Mouse (Mus musculus) hindbrain, embryonic 14.5 days (tissue): ENCODE data around the gene Ush1g. TPM values are rescaled to one million over a fixed set of nuclear protein-coding genes. Genes with fewer than 3 reads are reported as not detected.

Experiments
- ATAC-seq: fragments of 200-750 bp; cut with Nextera tagmentation; 2 replicates; pipeline ENCODE4 v1.8.0; 2017; ENCODE audit warnings: moderate number of reproducible peaks, mild to moderate bottlenecking, moderate TSS enrichment, moderate library complexity; ENCODE audit not compliant: low FRiP score
- DNase-seq: peaks from one replicate; pipeline ENCODE4 v3.0.0-alpha.2; 2015; ENCODE audit warnings: low spot score
- H3K27ac ChIP-seq: fragments of 300-500 bp; sonication (generic); 2 replicates; pipeline ENCODE4 v1.5.1; 2014; ENCODE audit warnings: mild to moderate bottlenecking, moderate library complexity
- H3K27me3 ChIP-seq: fragments of 300-500 bp; sonication (generic); 2 replicates; pipeline ENCODE4 v1.6.1; 2014; ENCODE audit warnings: mild to moderate bottlenecking, low read length, mixed read lengths; ENCODE audit not compliant: control insufficient read depth, insufficient read depth
- H3K36me3 ChIP-seq: fragments of 300-500 bp; sonication (generic); replicated peaks from 2 replicates; pipeline ENCODE4 v1.6.1; 2014; ENCODE audit not compliant: control insufficient read depth, insufficient read depth
- H3K4me1 ChIP-seq: fragments of 300-500 bp; sonication (generic); replicated peaks from 2 replicates; pipeline ENCODE4 v1.6.1; 2014; ENCODE audit warnings: antibody characterized with exemption, low read length, mixed read lengths; ENCODE audit not compliant: control insufficient read depth, insufficient read depth
- H3K4me2 ChIP-seq: fragments of 300-500 bp; sonication (generic); replicated peaks from 2 replicates; pipeline ENCODE4 v1.6.1; 2014; ENCODE audit warnings: mild to moderate bottlenecking, moderate library complexity
- H3K4me3 ChIP-seq: fragments of 300-500 bp; sonication (generic); replicated peaks from 2 replicates; pipeline ENCODE4 v1.5.1; 2014; ENCODE audit warnings: mild to moderate bottlenecking, low read length
- H3K9ac ChIP-seq: fragments of 300-500 bp; sonication (generic); 2 replicates; pipeline ENCODE4 v1.6.1; 2014
- H3K9me3 ChIP-seq: fragments of 300-500 bp; sonication (generic); 2 replicates; pipeline ENCODE4 v1.6.1; 2016; ENCODE audit warnings: low read length; ENCODE audit not compliant: control insufficient read depth
- whole genome bisulfite sequencing: fragments of 180-500 bp; shearing (Covaris S2); extraction: QIAGEN DNeasy Blood & Tissue Kit; methylation state at CpG from one replicate; pipeline ENCODE4 v1.1.7; 2014; 5-methylcytosine and 5-hydroxymethylcytosine counted together
- polyA plus RNA-seq: library from polyadenylated mRNA; unstranded; fragments of >200 nt; fragmentation: Nextera tagmentation; extraction: Ambion mirVana; gene quantifications from 2 replicates; pipeline ENCODE4 v1.2.1, GENCODE M21; 2014

The Ush1g gene
- polyA plus RNA-seq, 1 experiment from 2014 or later, result 0.15 TPM

DNA sequence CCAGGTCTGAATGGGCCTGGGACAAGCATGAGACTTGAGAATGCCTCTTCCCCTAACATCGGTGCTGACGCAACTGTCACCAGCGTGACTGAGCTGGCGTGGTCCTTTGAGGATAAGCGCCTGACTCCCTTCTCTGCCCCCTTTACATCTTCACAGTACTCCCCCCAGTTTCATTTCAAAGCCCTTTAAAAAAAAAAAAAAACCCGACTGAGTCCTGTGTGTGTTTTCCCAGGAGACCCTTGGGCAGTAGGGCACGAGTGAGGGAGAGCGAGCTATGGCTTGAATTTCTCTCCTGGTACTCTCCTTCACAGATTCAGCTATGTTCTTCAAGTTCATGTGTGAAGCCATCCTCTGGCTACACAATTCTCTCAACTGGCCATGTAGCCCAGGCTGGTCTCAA lies 23.7 kb downstream of the Ush1g start:
- Histone ChIP-seq H3K4me3 (no peak overlapping the region), H3K9ac (no peak overlapping the region), H3K4me1 (peaks cover 6% of the 10 kb centered on the region), H3K9me3 (0 out of 2 replicates have a peak, but pooled peaks cover 2% of the 10 kb centered on the region), H3K4me2 (peak overlapping the region; percentile 86), H3K36me3 (no peaks in the 10 kb centered on the region), H3K27ac (no peak overlapping the region), H3K27me3 (peaks cover 11% of the 10 kb centered on the region; the same call in 1 of the 2 replicates)
- no peak for ATAC-seq
- WGBS, result 66% methylated on average over 8 of the region's 8 CpGs
- DNase-seq, result no peak

DNA sequence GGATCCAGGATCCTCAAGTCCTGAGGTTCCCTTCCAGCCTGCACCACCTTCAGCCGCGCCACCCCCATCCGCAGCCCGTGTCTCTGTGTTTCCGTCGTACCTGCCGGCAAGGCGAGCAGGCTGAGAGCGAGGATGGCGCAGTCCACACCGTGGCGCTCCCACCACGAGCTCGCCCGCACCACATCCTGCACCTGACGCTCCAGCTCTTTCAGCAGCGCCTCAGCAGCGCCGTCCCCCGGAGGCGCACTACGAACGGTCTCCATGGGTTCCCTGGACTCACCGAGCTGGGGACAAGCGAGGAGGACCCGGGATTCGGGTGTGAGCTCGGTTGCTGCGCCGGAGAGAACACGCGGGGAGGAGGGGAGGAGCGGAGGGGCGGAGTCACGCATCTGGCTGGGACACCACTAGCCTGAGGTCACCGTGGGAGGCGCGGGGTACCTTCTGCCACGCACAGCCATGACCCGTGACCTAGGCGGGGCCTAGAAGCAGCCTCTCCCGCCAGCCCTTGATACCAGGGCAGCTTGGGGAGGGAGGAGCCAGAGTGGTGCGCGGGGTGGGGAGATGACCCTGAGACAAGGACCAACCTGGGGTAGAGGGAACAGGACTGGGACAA lies 24.5 kb downstream of the Ush1g start, which contains the start of gene Fads6:
Gene Fads6, minus strand, starts transcription at position 450 of the 613 bp plus-strand sequence.
- peak within 1 kb of the TSS; percentile 49 for H3K4me3 ChIP-seq
- H3K27ac ChIP-seq, result peak within 1 kb of the TSS; percentile 53; the same call in 1 of the 2 replicates
- peaks cover 6% of the 10 kb centered on the region for H3K4me1 ChIP-seq
- no peaks in the 10 kb centered on the region for H3K36me3 ChIP-seq
- ATAC-seq, result peak; percentile 80
- peak within 1 kb of the TSS; percentile 77 for H3K9ac ChIP-seq
- H3K4me2 ChIP-seq, result peak within 1 kb of the TSS; percentile 86
- WGBS, result 2% methylated on average over 44 of the region's 44 CpGs
- peaks cover 11% of the 10 kb centered on the region; the same call in 1 of the 2 replicates for H3K27me3 ChIP-seq
- H3K9me3 ChIP-seq, result 0 out of 2 replicates have a peak, but pooled peaks cover 2% of the 10 kb centered on the region
- peak; percentile 73 for DNase-seq

DNA sequence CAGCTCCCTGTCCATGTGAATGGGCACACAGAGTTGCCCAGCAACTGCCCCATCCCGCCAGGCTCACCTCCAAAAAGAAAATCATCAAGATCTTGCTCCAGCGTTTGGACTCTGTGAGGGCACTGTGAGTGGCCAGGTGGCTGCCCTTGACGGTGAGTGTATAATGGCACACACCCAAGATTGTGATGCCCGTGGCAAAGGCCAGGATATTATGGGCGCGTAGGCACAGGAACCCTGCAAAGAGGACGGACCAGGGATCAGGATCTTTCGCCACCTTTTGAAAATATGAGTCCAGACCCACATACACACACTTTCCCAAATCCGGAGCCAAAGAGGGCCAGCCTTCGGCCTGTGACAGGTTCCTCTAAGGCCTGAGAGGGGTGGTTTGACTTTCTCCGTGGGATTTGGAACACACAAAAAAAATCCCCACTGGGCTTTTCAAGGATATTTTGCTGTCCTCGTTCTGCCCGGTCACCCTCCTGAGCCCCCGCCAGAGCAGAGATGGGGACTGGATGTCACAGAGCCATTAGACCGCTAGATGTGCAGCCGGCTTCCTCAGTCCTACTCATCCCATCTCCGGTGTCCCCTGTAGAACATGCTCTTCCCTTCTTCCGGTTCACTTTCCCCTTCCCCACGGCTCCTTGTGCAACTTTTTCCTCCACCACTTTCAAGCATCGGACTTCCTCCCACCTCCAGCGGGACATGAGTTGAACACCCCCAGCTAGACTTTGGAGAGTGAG lies 25.2 kb downstream of the Ush1g start:
- Histone ChIP-seq H3K9me3 (0 out of 2 replicates have a peak, but pooled peaks cover 2% of the 10 kb centered on the region), H3K4me2 (peak overlapping the region; percentile 86), H3K27me3 (peaks cover 11% of the 10 kb centered on the region; the same call in 1 of the 2 replicates), H3K9ac (peak overlapping the region; percentile 77), H3K27ac (no peak overlapping the region), H3K36me3 (no peaks in the 10 kb centered on the region), H3K4me1 (peaks cover 6% of the 10 kb centered on the region), H3K4me3 (peak overlapping the region; percentile 49)
- ATAC-seq (no peak), DNase-seq (no peak)
- WGBS, result 54% methylated on average over 21 of the region's 21 CpGs

DNA sequence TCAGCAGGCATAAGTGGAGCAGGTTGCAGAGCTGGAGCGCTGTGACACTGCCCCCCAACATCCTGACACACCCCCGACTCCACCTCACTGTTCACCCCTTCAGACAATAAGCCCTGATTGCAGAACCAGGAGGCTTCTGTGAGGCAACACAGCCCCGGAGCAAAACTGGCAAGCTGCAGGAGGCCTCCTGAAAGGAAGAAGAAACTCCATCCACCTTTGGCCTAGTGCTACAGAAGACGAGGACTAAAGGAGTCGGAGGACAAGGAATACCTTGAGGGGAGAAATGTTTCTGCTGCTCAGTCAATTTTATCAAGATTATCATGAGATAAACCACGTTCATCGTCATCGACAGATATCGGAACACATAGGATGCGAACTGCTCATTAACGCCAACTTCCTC lies 25.9 kb downstream of the Ush1g start:
- DNase-seq, result no peak
- no peak overlapping the region for H3K9ac ChIP-seq
- peak overlapping the region; percentile 86; the same call in 1 of the 2 replicates for H3K4me2 ChIP-seq
- H3K4me3 ChIP-seq, result no peak overlapping the region
- H3K27me3 ChIP-seq, result peaks cover 11% of the 10 kb centered on the region; the same call in 1 of the 2 replicates
- H3K27ac ChIP-seq, result no peak overlapping the region
- H3K36me3 ChIP-seq, result no peaks in the 10 kb centered on the region
- WGBS, result 91% methylated on average over 11 of the region's 11 CpGs
- 0 out of 2 replicates have a peak, but pooled peaks cover 2% of the 10 kb centered on the region for H3K9me3 ChIP-seq
- no peak for ATAC-seq
- peaks cover 6% of the 10 kb centered on the region for H3K4me1 ChIP-seq

DNA sequence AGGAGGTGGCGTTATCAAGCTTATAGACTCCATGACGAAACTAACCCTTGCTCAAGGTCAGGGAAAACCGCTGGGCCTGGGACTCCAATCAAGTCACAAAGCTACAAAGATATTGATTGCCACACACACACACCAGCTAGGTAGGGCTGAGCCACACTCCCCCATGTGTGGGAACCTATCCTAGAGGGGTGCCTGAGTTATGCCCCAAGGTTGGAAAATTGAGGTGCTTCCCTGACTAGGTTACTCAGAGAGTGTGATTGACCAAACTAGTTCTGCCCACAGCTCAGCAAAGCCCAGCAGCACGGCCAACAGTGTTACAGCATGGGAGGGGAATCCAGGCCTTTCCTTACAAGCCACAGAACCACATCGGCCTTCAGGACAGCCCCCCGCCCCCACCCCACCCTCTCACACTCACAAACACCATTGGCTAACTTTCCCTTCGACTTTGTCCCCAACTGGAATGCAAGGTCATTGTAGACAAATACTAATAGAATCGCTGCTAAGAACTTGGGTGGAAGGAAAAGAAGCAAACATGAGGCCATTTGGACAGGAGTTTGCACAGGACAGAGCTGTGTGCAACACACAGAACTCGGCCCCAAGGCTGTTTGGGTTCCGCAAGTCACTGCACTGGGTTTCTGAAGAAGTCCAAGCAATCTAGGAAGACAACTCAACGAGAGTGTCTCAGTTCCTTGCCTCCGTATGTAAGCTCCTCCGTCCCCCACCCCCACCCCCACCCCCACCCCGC lies 29.0 kb downstream of the Ush1g start:
- no peak overlapping the region for H3K9ac ChIP-seq
- H3K36me3 ChIP-seq, result no peaks in the 10 kb centered on the region
- no peak overlapping the region for H3K4me2 ChIP-seq
- WGBS, result 75% methylated on average over 14 of the region's 14 CpGs
- H3K4me3 ChIP-seq, result no peak overlapping the region
- peaks cover 6% of the 10 kb centered on the region for H3K4me1 ChIP-seq
- no peaks in the 10 kb centered on the region for H3K9me3 ChIP-seq
- DNase-seq (no peak), ATAC-seq (no peak)
- H3K27me3 ChIP-seq, result peaks cover 7% of the 10 kb centered on the region; the same call in 1 of the 2 replicates
- no peak overlapping the region for H3K27ac ChIP-seq

DNA sequence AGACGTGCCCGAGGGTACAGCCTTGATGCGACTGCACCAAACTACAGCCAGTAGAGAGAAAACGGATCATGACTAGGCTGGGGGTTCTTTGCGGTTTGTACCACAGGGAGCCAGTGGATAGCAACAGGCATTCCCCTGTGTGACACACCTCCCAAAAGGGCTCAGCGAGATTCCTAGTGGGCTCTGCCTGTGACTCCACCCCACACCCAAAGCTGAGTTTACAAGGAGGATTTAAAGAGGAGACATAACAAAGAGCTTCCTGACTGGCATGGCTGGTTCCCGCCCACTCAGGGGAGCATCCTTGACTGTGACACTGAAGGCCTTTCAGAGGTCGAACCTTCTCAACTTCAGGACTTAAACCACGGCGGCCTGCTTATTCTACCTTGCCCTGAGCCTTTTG lies 30.3 kb downstream of the Ush1g start:
- H3K4me1 ChIP-seq, result peaks cover 4% of the 10 kb centered on the region
- no peaks in the 10 kb centered on the region for H3K36me3 ChIP-seq
- H3K9me3 ChIP-seq, result no peaks in the 10 kb centered on the region
- H3K4me3 ChIP-seq, result no peak overlapping the region
- 85% methylated on average over 10 of the region's 10 CpGs for WGBS
- H3K4me2 ChIP-seq, result no peak overlapping the region
- H3K9ac ChIP-seq, result no peak overlapping the region
- H3K27me3 ChIP-seq, result peaks cover 3% of the 10 kb centered on the region; the same call in 1 of the 2 replicates
- DNase-seq, result no peak
- H3K27ac ChIP-seq, result no peak overlapping the region
- no peak for ATAC-seq

DNA sequence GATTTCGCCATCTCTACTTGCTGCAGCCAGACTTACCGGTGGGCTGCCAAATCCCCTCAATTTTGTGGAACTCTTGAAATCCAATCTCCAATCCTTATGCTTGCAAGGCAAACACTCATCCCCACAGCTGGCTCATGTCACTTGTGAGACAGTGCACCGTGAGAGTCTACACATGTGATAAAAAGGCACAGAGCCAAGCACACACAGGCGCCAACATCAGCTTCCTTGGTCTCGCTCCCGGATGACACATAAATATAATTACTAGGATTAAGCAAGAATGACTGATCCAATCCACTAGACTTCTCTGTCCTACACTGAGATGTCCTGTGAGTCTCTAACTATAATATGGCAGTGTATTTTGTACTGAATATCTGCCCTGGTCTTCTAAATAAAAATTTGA lies 30.9 kb downstream of the Ush1g start:
- H3K4me1 ChIP-seq, result 0 out of 2 replicates have a peak, but pooled peaks cover 5% of the 10 kb centered on the region
- WGBS, result 81% methylated on average over 6 of the region's 6 CpGs
- DNase-seq, result no peak

DNA sequence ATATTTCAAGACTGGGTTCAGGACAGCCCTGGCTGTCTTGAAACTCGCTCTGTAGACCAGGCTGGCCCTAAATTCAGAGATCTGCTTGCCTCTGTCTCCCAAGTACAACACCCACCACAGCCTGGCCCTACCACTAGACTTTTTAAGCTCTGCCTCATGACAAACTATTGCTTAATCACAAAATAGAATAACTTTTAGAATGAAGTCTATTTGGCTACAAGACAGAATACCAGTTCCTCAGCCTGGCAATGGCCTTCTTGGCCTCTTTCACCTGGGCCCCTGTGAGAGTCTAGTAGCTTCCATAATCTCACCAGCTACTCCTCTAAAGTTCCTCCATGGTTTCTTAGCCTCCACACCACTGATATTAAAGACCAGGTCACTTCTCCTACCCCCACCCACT lies 31.5 kb downstream of the Ush1g start:
- Histone ChIP-seq H3K4me2 (no peak overlapping the region), H3K4me3 (no peak overlapping the region), H3K36me3 (no peaks in the 10 kb centered on the region), H3K27ac (no peak overlapping the region), H3K27me3 (no peaks in the 10 kb centered on the region), H3K9me3 (no peaks in the 10 kb centered on the region), H3K9ac (no peak overlapping the region), H3K4me1 (0 out of 2 replicates have a peak, but pooled peaks cover 5% of the 10 kb centered on the region)
- no peak for ATAC-seq
- 84% methylated on average over 1 of the region's 1 CpGs for WGBS
- no peak for DNase-seq

More for the DNA sequence above, 30.9 kb downstream of the Ush1g start:
- no peak for ATAC-seq
- Histone ChIP-seq H3K27me3 (no peaks in the 10 kb centered on the region), H3K36me3 (no peaks in the 10 kb centered on the region), H3K9ac (no peak overlapping the region), H3K4me3 (no peak overlapping the region), H3K9me3 (no peaks in the 10 kb centered on the region), H3K27ac (no peak overlapping the region), H3K4me2 (no peak overlapping the region)

DNA sequence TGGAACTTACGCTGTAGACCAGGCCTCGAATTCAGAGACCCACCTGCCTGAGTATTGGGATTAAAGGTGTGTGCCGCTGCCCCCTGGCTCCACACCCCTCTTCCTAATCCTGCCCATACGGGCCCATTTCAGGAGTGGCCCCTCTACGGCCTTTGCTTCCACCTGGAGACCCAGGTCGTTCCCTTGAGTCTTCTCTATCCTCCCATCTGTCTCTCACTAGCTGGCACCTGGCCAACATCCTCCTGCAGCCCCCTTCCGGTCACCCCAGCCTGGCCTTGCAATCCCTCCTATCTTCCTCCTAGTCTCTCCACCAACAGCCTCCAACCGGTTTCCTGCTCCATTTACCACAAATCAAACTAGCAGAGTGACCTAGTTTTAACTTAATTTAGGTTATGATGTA lies 32.0 kb downstream of the Ush1g start:
- H3K4me1 ChIP-seq, result 0 out of 2 replicates have a peak, but pooled peaks cover 5% of the 10 kb centered on the region

More for the DNA sequence above, 32.0 kb downstream of the Ush1g start:
- DNase-seq, result no peak
- no peak for ATAC-seq
- Histone ChIP-seq H3K4me3 (no peak overlapping the region), H3K36me3 (no peaks in the 10 kb centered on the region), H3K9me3 (no peaks in the 10 kb centered on the region), H3K27ac (no peak overlapping the region), H3K27me3 (no peaks in the 10 kb centered on the region), H3K4me2 (no peak overlapping the region), H3K9ac (no peak overlapping the region)
- 81% methylated on average over 8 of the region's 8 CpGs for WGBS
